Mouse (Mus musculus) liver, postnatal 0 days (tissue): ENCODE measurements at regions not wholly inside any gene's neighbourhood (a gene's known extent, or its start where the extent isn't known, plus 50 kb on each side); places are given as distances from the start of the nearest gene placed in this dataset.

Source experiments
- CTCF ChIP-seq: sonication (generic); IDR thresholded peaks from 2 replicates; pipeline ENCODE4 v1.5.1; 2016; ENCODE audit warnings: antibody characterized with exemption, low read depth
- EP300 ChIP-seq: IDR thresholded peaks from 2 replicates; pipeline ENCODE4 v1.6.1; 2016; ENCODE audit warnings: antibody characterized with exemption, low read depth, mild to moderate bottlenecking

DNA sequence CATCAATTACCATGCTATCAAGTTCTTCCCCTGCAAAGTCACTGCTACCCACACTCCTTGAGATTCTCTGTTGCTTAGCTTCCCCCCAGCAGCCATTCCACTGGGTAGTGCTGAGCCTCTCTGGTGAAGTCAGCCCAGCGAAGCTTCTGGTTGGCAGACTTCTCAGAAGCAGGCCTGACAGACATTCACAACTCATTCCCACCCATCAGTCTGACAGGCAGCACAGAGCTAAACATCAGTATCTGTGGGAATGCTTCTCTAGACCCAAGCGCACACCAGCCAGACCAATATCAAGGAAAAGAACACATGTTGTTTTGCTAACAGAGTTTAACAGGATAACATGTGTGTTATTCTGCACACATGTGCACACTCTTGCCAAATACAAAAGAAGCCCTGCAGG, 101.1 kb upstream of the Ccdc122 start:
- TF ChIP-seq CTCF (no peak), EP300 (no peak)
